Mouse (Mus musculus) granulocyte monocyte progenitor cell, adult 5-6 weeks (primary cell): ENCODE data around the gene Rpp25. TPM values are rescaled to one million over a fixed set of nuclear protein-coding genes. Genes with fewer than 3 reads are reported as not detected.

Experiments
- ATAC-seq: replicated peaks from 2 replicates; pipeline ENCODE4 v1.8.0; 2016; ENCODE audit warnings: mild to moderate bottlenecking, moderate TSS enrichment, inconsistent platforms; ENCODE audit not compliant: poor library complexity, severe bottlenecking
- total RNA-seq, 2 experiments: library from RNA; stranded (forward) in 1 of 2; stranded (reverse) in 1 of 2; fragments of 200-712, 200-1000 nt in 1 of 2; fragments of >200 nt in 1 of 2; fragmentation: Nextera tagmentation in 1 of 2; gene quantifications; 2 replicates each; pipeline ENCODE4 v1.2.3; 2014 to 2017

Gene Rpp25
- total RNA-seq, 2 experiments from 2014 or later: 0.46 TPM; not detected in 1

DNA sequence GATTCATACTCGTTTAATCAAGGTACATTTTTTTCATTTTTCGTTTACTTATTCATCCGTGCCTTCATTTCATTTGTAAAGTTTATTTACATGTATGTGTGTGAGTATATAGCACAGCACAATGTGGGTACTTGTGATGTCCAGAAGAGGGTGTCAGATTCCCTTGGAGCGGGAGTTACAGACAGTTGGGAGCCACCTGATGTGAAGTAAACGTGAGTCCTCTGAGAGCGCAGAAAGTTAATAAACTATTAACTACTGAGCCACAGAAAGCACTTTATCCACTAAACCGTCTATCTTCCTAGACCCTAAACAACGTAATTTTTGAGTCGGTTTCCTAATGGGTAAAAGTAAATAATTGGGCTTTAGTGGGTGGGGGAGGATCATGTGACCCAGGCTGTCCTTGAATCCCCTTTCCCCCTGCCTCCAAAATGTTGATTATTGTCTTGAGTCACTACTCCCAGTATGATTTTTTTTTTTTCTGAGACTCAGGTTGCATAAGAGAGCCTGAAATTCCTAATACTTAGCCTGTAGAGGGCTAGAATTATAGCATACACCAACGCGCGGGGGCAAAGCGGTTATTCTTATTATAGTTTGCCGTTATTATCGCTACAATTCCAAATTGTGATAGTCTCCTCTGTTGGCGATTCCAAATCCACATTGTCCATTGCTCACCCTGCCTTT, 16.7 kb downstream of the Rpp25 start:
- no peak for ATAC-seq

- peak; percentile 84 for ATAC-seq
Observed at GRCm38 (mm10) chr9:57521056-57521911, 17.5 kb downstream of the Rpp25 start, which contains the start of gene Cox5a. Gene Cox5a, plus strand, starts transcription at chr9:57521274.

DNA sequence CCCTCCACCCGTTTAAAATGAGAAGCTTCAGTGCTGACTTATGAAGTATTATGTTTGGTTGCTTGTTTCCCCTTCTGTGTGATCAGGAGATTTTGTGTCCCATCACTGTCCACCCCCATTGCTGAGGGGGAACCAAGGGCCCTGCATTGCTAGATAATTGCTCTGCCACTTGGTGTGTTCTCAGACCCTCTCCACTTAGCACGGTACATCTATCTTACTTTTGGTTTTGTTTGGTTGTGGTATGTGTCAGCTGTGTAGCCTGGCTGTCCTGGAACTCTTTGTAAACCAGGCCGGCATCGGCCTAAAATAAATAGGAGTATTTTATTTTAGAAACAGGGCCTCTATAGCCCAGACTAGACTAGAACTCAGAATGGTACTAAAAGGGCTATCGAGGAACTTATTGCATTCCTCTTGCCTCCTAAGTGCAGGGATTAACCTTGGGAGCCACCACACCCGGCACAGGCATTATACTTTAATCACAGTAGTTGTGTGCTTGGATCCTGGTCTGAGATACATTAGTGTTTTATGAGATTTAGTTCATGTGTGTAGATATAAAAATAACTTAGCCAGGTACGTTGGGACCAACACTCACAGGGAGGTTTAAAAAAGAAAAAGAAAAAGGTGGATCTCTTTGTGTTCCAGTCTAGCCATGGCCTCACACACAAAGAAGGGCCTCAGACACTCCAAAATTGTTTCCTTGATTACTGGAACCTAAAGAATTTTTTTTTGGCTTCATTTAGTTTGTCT, 18.5 kb downstream of the Rpp25 start:
- no peak for ATAC-seq

- ATAC-seq: no peak
Observed at GRCm38 (mm10) chr9:57522861-57523246, 19.0 kb downstream of the Rpp25 start.

DNA sequence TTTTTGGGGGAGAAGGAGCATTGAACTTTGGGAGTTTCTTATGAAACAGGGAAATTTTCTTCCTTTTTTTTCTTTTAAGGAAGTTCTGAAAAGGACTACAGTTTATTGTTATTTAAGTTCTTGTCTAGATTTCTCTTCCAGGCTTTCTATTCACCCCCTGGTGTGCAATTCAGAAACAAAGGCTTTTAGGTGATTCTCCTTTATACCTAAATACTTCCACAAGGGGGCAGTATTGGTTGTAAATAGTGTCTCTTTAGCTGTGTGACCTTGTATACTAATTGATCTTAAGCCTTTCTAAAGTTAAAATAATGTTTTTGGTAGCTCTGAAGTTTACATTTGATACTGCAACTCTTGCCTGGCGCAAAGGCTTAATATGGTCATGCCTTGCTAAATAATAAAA, 19.9 kb downstream of the Rpp25 start:
- ATAC-seq: no peak; the same call in 1 of the 2 replicates

DNA sequence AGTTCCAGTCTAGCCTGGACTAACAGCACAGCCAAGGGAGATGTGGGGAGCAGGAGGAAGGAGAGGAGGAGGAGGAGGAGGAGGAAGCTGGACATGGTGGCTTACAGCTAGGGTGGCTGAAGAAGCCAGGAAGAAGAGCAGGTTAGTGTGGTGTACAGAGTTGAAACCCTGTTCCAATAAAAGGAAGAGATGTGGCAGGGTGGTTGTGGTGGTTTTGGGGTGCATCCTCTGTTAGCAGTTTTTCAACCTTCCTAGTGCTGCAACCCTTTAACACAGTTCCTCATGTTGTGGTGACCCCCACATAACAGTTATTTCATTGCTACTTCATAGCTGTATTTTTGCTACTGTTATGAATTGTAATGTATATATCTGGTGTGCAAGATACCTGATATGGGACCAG, 20.6 kb downstream of the Rpp25 start:
- ATAC-seq: peak; percentile 67

- ATAC-seq: peak; percentile 24
Observed at GRCm38 (mm10) chr9:57525516-57525915, 21.7 kb downstream of the Rpp25 start.

- no peak for ATAC-seq
Observed at GRCm38 (mm10) chr9:57526435-57526834, 22.6 kb downstream of the Rpp25 start.

DNA sequence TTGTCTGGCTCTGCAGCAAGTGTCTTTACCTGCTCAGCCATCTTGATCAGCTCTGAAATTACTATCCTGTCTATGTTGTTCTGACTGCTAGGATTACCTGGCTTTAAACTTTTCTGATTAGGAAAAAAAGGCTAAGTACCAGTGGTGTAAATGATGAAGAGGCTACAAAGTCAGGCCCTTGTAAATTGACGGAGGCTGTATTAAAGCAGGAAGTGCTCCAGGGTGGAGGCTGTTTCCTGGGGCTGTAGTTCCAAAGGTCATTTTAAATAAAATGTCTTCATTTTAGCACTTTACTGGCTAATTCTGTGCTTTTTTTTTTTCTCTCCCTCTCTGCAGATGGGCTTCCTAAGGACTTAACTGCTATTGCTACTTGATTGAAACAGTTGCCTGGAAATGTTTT, 28.1 kb downstream of the Rpp25 start:
- no peak for ATAC-seq

DNA sequence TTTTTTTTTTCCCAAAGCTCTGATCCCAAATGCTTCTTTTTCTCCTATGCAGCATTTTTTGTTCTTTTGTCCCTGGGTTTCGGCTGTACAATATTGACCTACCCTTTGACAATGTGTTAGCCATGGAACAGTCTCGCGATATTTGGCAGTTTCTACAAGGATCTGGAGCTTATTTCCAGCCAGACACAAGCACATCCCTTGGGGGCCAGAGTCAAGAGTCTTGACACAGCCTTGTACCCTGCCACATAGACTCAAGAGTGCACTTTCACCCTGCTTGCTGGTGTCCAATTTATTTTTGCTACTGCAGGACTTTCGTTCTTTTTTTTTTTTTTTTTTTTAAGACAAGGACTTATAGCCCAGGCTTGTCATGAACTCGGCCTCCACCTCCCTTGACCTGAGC, 32.5 kb downstream of the Rpp25 start:
- ATAC-seq: no peak

DNA sequence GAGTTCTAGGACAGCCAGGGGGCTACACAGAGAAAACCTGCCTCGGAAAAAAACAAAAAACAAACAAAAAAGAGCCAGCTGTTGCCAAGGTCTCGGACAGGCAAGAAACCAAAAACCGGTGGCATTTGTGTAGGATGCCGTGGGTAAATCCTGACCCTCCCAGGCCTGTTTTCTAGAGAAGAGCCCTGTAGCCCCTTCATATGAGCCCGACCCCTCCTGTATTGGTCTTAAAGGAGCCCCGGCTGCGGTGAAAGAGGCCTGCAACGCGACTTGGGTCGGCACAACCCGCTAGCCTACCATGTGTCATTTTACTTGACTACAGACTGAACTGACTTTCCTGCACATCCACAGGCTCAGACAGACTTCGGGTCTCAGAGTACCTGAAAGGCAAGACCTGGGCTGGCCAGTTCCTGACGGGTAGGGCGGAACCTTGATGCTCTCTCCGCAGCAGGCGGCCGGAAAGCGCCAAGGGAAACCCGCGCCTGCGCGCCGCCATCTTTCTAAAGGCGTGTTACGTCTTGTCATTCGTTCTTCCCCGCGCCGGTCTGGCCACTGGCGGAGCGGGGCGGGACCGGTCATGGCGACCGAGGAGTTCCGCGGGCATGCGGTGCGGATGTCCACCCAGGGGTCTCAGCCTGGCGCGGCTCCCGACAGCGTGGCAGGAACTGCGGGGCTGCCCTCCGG, 33.4 kb downstream of the Rpp25 start, which contains the start of gene Fam219b:
Gene Fam219b, plus strand, starts transcription at position 485 of the 684 bp plus-strand sequence.
- ATAC-seq: peak; percentile 94

DNA sequence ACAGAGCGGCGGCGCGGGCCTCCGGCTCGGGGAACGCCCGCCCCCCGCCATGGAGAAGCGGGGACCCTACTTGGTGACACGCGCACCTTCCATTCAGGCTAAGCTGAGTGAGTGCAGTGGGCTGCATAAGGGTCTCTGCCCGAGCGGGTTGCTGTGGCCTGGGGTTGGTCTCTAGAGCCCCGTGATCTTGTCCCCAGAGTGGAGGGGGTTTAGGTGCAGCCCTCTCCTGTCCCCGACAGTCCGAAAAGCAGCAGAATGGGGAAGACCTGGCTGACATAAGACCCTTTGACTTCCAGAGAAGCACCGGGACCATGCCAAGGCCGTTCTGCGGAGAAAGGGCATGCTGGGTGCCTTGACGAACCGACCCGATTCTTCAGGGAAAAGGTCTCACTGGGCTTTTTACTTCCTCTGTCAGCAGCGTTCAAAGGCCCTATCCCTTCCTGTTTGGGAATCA, 33.9 kb downstream of the Rpp25 start:
- 0 out of 2 replicates have a peak, but pooled peaks have one; percentile 6 for ATAC-seq

DNA sequence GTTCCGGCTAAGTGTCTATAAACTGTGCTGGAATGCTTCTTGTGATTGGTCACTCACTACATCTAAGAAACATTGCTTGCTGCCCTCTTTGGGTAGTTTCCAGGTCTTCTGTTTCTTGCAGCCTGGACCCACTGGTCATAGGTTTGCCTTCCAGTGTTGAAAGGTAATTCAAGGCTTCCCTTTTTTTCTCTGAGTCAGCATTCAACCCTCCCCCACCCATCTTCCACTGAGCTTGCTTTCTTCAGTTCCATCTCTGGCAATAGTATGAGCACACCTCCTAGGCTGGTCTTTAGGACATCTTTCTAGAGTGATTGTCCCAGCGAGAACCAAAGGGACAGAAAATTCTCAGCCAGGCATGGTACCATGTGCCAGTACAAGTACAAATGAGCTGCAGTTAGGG, 35.7 kb downstream of the Rpp25 start:
- no peak for ATAC-seq

GRCm38 (mm10) chr9:57541312-57541711, 37.5 kb downstream of the Rpp25 start:
- ATAC-seq: 0 out of 2 replicates have a peak, but pooled peaks have one; percentile 31

- ATAC-seq: no peak
Observed at GRCm38 (mm10) chr9:57543951-57544350, 40.1 kb downstream of the Rpp25 start.

- ATAC-seq: no peak
Observed at GRCm38 (mm10) chr9:57547287-57547686, 43.5 kb downstream of the Rpp25 start.

DNA sequence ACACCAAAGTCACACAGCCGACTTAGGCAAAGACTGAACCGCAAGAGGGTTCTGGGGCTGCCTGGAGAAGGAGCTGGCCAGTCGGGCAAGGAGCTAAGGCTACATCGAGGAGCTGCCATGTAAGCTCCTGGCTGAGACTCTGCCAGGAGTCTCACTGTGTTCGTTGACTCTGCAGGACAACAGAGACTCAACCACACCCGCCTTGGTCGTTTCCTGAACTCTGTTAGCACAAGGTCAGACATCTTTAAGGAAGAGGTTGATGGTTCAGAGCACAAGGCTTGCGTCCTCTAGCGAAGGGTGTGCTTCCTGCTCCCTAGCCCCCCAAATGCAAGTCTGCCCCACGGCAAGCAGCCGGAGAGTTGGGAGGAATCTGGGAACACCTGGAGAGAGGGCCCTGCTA, 44.0 kb downstream of the Rpp25 start:
- ATAC-seq: no peak

GRCm38 (mm10) chr9:57549186-57549585, 45.4 kb downstream of the Rpp25 start:
- no peak for ATAC-seq

DNA sequence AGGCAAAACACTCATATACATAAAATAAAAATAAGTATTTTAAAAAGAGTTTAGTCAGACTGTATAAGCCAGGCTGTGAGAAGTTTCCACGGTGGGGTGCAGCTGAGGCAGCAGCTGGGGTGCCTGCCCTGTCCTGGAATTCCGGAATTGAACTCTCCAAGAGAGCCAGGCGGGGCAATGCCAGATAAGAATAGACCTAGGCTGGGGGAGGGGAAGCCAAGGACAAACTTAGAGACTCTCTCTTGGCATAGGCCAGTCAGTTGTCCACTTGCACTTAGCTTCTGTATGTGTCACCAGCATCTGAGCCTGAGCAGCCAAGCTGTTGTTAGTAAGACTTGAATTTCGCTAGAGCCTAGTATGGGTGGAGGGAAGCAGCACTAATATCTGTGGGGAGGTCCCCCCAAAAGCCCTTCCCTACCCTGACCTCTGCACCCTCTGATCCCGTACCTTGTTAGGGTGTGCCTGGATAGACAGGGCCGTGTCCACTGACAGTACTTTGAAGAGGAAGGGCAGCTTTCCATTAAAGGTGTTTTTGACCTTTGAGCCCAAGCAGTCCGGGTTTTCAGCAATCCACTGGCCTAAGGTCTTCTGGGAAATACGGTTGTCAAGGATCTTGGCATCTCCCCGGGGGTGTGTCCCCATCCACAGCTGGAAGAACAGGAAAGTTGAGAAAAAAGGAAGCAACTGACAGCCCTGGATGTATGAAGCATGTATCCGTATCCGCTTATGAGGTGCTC, 46.5 kb downstream of the Rpp25 start:
- no peak for ATAC-seq
